Comparison of ENCODE assay signal across 17 mouse cellular contexts in the genomic region with DNA sequence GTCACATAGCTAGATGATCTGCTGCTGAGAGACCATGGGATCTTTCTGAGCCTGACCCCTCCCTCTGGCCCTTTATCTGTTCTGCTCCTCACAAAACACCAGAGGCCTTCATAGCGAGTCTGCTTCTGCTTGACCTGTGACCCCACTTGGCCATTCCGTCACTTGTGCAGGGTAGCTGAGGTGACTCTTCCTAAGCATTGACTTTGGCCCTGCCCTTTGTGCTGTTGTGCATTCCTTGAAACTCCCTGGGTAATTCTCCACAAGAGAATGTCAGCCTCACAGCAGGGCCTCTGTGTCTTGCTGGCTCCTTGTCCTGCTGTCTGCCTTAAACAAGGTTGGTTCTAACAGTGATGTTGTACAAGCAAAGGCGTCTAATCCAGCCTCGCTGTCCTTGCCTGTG. TPM values are rescaled to one million over a fixed set of nuclear protein-coding genes. Genes with fewer than 3 reads are reported as not detected.
"Had no signal": no experiment of that assay in that cellular context is flagged by ENCODE, and none has a peak within 500 bp of the region (broad histone marks: within the 10 kb centered on the region; RNA-seq: fewer than 3 reads in every experiment).

No protein-coding gene starts in this region.

- H3K27me3 ChIP-seq: limb, embryonic 15.5 days; liver, embryonic 12.5 days; lung, embryonic 15.5 days; megakaryocyte, embryonic 14.5 days; midbrain, embryonic 12.5 days; neural tube, embryonic 15.5 days had no signal

- DNase-seq: layer of hippocampus, adult 9-11 months; layer of hippocampus, postnatal 36 days; lung, postnatal 14 days; thymus, postnatal 4 days had no signal

- H3K9me3 ChIP-seq: limb, embryonic 15.5 days; liver, embryonic 12.5 days; lung, embryonic 15.5 days; megakaryocyte, embryonic 14.5 days; midbrain, embryonic 12.5 days; neural tube, embryonic 15.5 days had no signal

- H3K4me1 ChIP-seq: lung, embryonic 15.5 days; midbrain, embryonic 12.5 days; neural tube, embryonic 15.5 days had no signal

- ATAC-seq: intestine, embryonic 16.5 days; liver, embryonic 12.5 days had no signal

- H3K4me3 ChIP-seq: limb, embryonic 15.5 days; liver, embryonic 12.5 days; lung, embryonic 15.5 days; megakaryocyte, embryonic 14.5 days; midbrain, embryonic 12.5 days; neural tube, embryonic 15.5 days had no signal

- H3K9ac ChIP-seq: limb, embryonic 15.5 days; liver, embryonic 12.5 days; lung, embryonic 15.5 days; midbrain, embryonic 12.5 days; neural tube, embryonic 15.5 days had no signal

- H3K4me2 ChIP-seq: limb, embryonic 15.5 days; liver, embryonic 12.5 days; lung, embryonic 15.5 days; midbrain, embryonic 12.5 days; neural tube, embryonic 15.5 days had no signal

- H3K27ac ChIP-seq: limb, embryonic 15.5 days; liver, embryonic 12.5 days; lung, embryonic 15.5 days; macrophage; midbrain, embryonic 12.5 days; neural tube, embryonic 15.5 days; stomach, postnatal 0 days had no signal

RNA-seq across cellular contexts. Expression of a gene that starts 8.3 kb away (rescaled TPM):
- polyA plus RNA-seq: macrophage; midbrain, postnatal 0 days; neural tube, embryonic 11.5 days had no signal

RNA-seq across cellular contexts. Expression of a gene that starts 22.8 kb away (rescaled TPM):
- polyA plus RNA-seq: intestine, embryonic 16.5 days; limb, embryonic 11.5 days; limb, embryonic 15.5 days; liver, embryonic 12.5 days; liver, embryonic 16.5 days; lung, embryonic 15.5 days; macrophage; midbrain, embryonic 12.5 days; neural tube, embryonic 11.5 days; stomach, postnatal 0 days had no signal
